Mouse (Mus musculus) C2C12 (cell line): ENCODE results near the gene Hoxb4. TPM values are rescaled to one million over a fixed set of nuclear protein-coding genes. Genes with fewer than 3 reads are reported as not detected.

Experiments
- H3K27me3 ChIP-seq: one replicate; pipeline ENCODE4 v1.6.1; 2011; ENCODE audit not compliant: control insufficient read depth, insufficient read depth, insufficient read length
- H3K36me3 ChIP-seq: one replicate; pipeline ENCODE4 v1.6.1; 2011; ENCODE audit not compliant: control insufficient read depth, insufficient read depth
- H3K4me3 ChIP-seq: one replicate; pipeline ENCODE4 v1.5.1; 2011; ENCODE audit warnings: mild to moderate bottlenecking, control low read depth; ENCODE audit not compliant: poor library complexity, insufficient read depth, severe bottlenecking
- H3K79me2 ChIP-seq: one replicate; pipeline ENCODE4 v1.6.1; 2011; ENCODE audit not compliant: control insufficient read depth, insufficient read depth
- H3K79me3 ChIP-seq: one replicate; pipeline ENCODE4 v1.6.1; 2011; ENCODE audit warnings: low read depth, control low read depth
- H3ac ChIP-seq: one replicate; pipeline ENCODE3; 2011; ENCODE audit warnings: low read depth; ENCODE audit not compliant: control insufficient read depth, insufficient read length
- CEBPB ChIP-seq: IDR thresholded peaks from one replicate; pipeline ENCODE4 v1.6.1; 2011; ENCODE audit warnings: low read depth, mild to moderate bottlenecking, control low read depth, moderate library complexity
- CTCF ChIP-seq: IDR thresholded peaks from one replicate; pipeline ENCODE4 v1.5.1; 2011; ENCODE audit not compliant: control insufficient read depth, insufficient read depth, insufficient read length
- FOSL1 ChIP-seq: IDR thresholded peaks from one replicate; pipeline ENCODE4 v1.8.0; 2011; ENCODE audit warnings: mild to moderate bottlenecking, low read length; ENCODE audit not compliant: poor library complexity, insufficient read depth, severe bottlenecking
- MAX ChIP-seq: IDR thresholded peaks from one replicate; pipeline ENCODE4 v1.6.1; 2011; ENCODE audit warnings: mild to moderate bottlenecking, control low read depth
- MYOD1 ChIP-seq: IDR thresholded peaks from one replicate; pipeline ENCODE4 v1.6.1; 2011; ENCODE audit warnings: low read depth; ENCODE audit not compliant: control insufficient read depth, insufficient read length
- MYOG ChIP-seq: IDR thresholded peaks from one replicate; pipeline ENCODE4 v1.6.1; 2011; ENCODE audit not compliant: control insufficient read depth, insufficient read length; ENCODE audit errors: extremely low read depth
- USF1 ChIP-seq: IDR thresholded peaks from one replicate; pipeline ENCODE4 v1.6.1; 2011; ENCODE audit warnings: low read depth, mild to moderate bottlenecking, control low read depth, moderate library complexity
- polyA plus RNA-seq: library from polyadenylated mRNA; unstranded; fragments of >200 nt; fragmentation: generic; extraction: Trizol; gene quantifications from one replicate; pipeline ENCODE4 v1.2.1, GENCODE M21; 2012; ENCODE audit warnings: missing spikeins

The Hoxb4 gene
- polyA plus RNA-seq, 1 experiment: 0.02 TPM

GRCm38 (mm10) chr11:96279421-96280233, 38.4 kb upstream of the Hoxb4 start:
- Histone ChIP-seq H3K36me3 (no peaks in the 10 kb centered on the region), H3K4me3 (no peak overlapping the region), H3K27me3 (peaks cover 85% of the 10 kb centered on the region)

GRCm38 (mm10) chr11:96280399-96281378, 37.4 kb upstream of the Hoxb4 start:
- H3K79me3 ChIP-seq: no peaks in the 10 kb centered on the region
- H3K79me2 ChIP-seq: no peaks in the 10 kb centered on the region
- H3K27me3 ChIP-seq: peaks cover 85% of the 10 kb centered on the region
- H3K4me3 ChIP-seq: no peak overlapping the region
- H3K36me3 ChIP-seq: no peaks in the 10 kb centered on the region
- TF ChIP-seq CEBPB (no peak), MYOG (no peak), FOSL1 (no peak), USF1 (no peak), MAX (no peak), MYOD1 (no peak)
- no peak overlapping the region for H3ac ChIP-seq

More at GRCm38 (mm10) chr11:96279421-96280233, 38.4 kb upstream of the Hoxb4 start:
- H3K79me2 ChIP-seq: no peaks in the 10 kb centered on the region
- H3ac ChIP-seq: no peak overlapping the region
- no peaks in the 10 kb centered on the region for H3K79me3 ChIP-seq
- TF ChIP-seq MYOD1: no peak
- no peak for TF ChIP-seq CEBPB
- no peak for TF ChIP-seq MAX
- TF ChIP-seq CTCF: no peak
- no peak for TF ChIP-seq FOSL1
- no peak for TF ChIP-seq MYOG
- no peak for TF ChIP-seq USF1

GRCm38 (mm10) chr11:96281396-96281795, 36.7 kb upstream of the Hoxb4 start:
- peaks cover 86% of the 10 kb centered on the region for H3K27me3 ChIP-seq
- H3K79me3 ChIP-seq: no peaks in the 10 kb centered on the region
- TF ChIP-seq CTCF: no peak
- TF ChIP-seq CEBPB: no peak
- no peaks in the 10 kb centered on the region for H3K36me3 ChIP-seq
- no peak overlapping the region for H3K4me3 ChIP-seq
- H3K79me2 ChIP-seq: no peaks in the 10 kb centered on the region
- H3ac ChIP-seq: no peak overlapping the region

- H3ac ChIP-seq: no peak within 1 kb of the TSS
- H3K27me3 ChIP-seq: peaks cover 86% of the 10 kb centered on the region
- H3K4me3 ChIP-seq: no peak within 1 kb of the TSS
- no peak for TF ChIP-seq MYOD1
- H3K79me2 ChIP-seq: no peaks in the 10 kb centered on the region
- H3K79me3 ChIP-seq: no peaks in the 10 kb centered on the region
- no peaks in the 10 kb centered on the region for H3K36me3 ChIP-seq
Observed at GRCm38 (mm10) chr11:96281855-96282570, 36.1 kb upstream of the Hoxb4 start, which contains the start of gene Hoxb8. Gene Hoxb8 (plus strand): TSS chr11:96281905.

- no peak overlapping the region for H3K4me3 ChIP-seq
- no peaks in the 10 kb centered on the region for H3K79me3 ChIP-seq
- TF ChIP-seq MYOD1: no peak
- TF ChIP-seq MYOG: no peak
- no peak for TF ChIP-seq CTCF
- no peak for TF ChIP-seq FOSL1
- no peak for TF ChIP-seq CEBPB
- TF ChIP-seq USF1: no peak
- TF ChIP-seq MAX: no peak
- peaks cover 86% of the 10 kb centered on the region for H3K27me3 ChIP-seq
- H3K79me2 ChIP-seq: no peaks in the 10 kb centered on the region
- H3K36me3 ChIP-seq: no peaks in the 10 kb centered on the region
- H3ac ChIP-seq: peak overlapping the region; percentile 47
Observed at GRCm38 (mm10) chr11:96282795-96283430, 35.2 kb upstream of the Hoxb4 start.
